Mouse (Mus musculus): ENCODE measurements at regions not wholly inside any gene's neighbourhood (a gene's known extent, or its start where the extent isn't known, plus 50 kb on each side); places are given as distances from the start of the nearest gene placed in this dataset.

DNA sequence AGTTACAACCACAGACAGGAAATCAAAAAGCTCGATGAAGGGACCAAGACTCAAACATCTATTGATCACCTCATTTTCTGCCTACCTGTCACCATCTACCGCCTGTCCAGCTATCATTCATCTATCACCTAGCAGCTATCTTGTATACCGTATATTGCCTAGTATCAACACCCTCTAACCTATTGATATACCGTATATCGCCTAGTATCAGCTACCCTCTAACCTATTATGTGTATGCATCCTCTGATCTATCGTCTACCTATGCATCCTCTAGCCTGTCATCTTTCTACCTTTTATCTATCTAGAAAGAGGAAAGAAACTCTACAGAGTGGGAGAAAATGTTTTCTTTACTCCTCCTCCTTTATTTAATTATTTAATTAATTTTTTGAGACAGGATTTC is 143.2 kb downstream of the Bmp7 start:
- Histone ChIP-seq H3K4me1 (replicated peaks; ENCODE audit: control insufficient read depth, insufficient read depth, low read length) (peaks cover 28% of the 10 kb centered on the region), H3K27ac (ENCODE audit: control insufficient read depth, insufficient read depth, low read length) (no peak overlapping the region), H3K27me3 (ENCODE audit: control insufficient read depth, insufficient read depth, low read length) (no peaks in the 10 kb centered on the region), H3K4me3 (ENCODE audit: control insufficient read depth, insufficient read depth, low read length) (no peak overlapping the region), H3K36me3 (ENCODE audit: control insufficient read depth, insufficient read depth, low read length) (no peaks in the 10 kb centered on the region)
- TF ChIP-seq POLR2A (IDR thresholded peaks at IDR 0.05; ENCODE audit: control insufficient read depth, extremely low read depth, insufficient read depth, low read length, poor library complexity) (no peak), CTCF (IDR thresholded peaks at IDR 0.05; ENCODE audit: borderline replicate concordance, control insufficient read depth, extremely low read depth, insufficient read depth, low read length, poor library complexity) (no peak)
- 49% methylated on average over 6 of the region's 6 CpGs for WGBS
- DNase-seq = no peak

DNA sequence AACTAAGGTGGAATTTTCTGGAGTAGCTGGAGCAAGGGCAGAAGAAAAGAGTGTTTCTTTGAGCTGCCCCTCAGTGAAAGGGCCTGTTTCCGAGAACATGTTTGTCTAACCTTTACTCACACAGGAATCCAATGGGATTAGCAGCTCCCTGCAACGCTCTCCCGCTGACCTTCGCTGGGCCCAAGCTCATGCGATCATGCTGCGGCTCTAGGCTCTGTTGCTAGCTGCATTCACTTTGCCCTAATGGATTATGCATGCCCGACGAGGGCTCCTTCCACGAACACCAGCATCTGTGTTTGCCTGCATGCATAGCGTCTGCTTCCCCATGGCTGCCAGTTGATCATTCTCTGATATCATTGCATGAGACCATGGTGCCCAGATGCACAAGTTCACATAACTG is 140.2 kb downstream of the Bmp7 start:
- DNase-seq = no peak
- H3K36me3 ChIP-seq (ENCODE audit: control insufficient read depth, insufficient read depth, low read length) = no peaks in the 10 kb centered on the region
- TF ChIP-seq CTCF (IDR thresholded peaks at IDR 0.05; ENCODE audit: borderline replicate concordance, control insufficient read depth, extremely low read depth, insufficient read depth, low read length, poor library complexity) (no peak), POLR2A (IDR thresholded peaks at IDR 0.05; ENCODE audit: control insufficient read depth, extremely low read depth, insufficient read depth, low read length, poor library complexity) (no peak)
- peaks cover 9% of the 10 kb centered on the region for H3K4me1 ChIP-seq (replicated peaks; ENCODE audit: control insufficient read depth, insufficient read depth, low read length)
- H3K27ac ChIP-seq (ENCODE audit: control insufficient read depth, insufficient read depth, low read length) = no peak overlapping the region
- H3K27me3 ChIP-seq (ENCODE audit: control insufficient read depth, insufficient read depth, low read length) = no peaks in the 10 kb centered on the region
- 98% methylated on average over 10 of the region's 10 CpGs for WGBS
- H3K4me3 ChIP-seq (ENCODE audit: control insufficient read depth, insufficient read depth, low read length) = no peak overlapping the region

DNA sequence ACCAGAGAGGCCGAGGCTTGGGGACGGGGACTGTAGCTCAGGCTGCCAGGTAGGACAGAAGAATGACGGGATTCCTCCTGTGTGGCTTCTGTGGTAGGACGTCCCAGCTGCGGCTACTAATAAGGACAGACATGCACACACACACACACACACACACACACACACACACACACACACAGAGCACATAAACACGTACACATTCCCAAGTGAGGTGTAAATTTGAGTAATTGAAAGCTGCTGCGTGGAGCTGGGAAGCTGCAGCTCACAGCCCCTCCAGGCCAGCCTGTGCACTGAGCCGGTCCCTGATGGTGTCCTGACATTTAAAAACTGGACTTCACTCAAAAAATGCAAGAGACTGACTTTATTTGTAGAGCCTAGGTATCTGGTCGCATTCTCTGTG is 139.3 kb downstream of the Bmp7 start:
- Histone ChIP-seq H3K4me3 (ENCODE audit: control insufficient read depth, insufficient read depth, low read length) (no peak overlapping the region), H3K4me1 (replicated peaks; ENCODE audit: control insufficient read depth, insufficient read depth, low read length) (peaks cover 2% of the 10 kb centered on the region; the same call in 1 of the 2 replicates), H3K27ac (ENCODE audit: control insufficient read depth, insufficient read depth, low read length) (no peak overlapping the region), H3K36me3 (ENCODE audit: control insufficient read depth, insufficient read depth, low read length) (no peaks in the 10 kb centered on the region), H3K27me3 (ENCODE audit: control insufficient read depth, insufficient read depth, low read length) (no peaks in the 10 kb centered on the region)
- no peak for DNase-seq
- TF ChIP-seq CTCF (IDR thresholded peaks at IDR 0.05; ENCODE audit: borderline replicate concordance, control insufficient read depth, extremely low read depth, insufficient read depth, low read length, poor library complexity) = no peak
- no peak for TF ChIP-seq POLR2A (IDR thresholded peaks at IDR 0.05; ENCODE audit: control insufficient read depth, extremely low read depth, insufficient read depth, low read length, poor library complexity)
- WGBS = 89% methylated on average over 9 of the region's 9 CpGs

DNA sequence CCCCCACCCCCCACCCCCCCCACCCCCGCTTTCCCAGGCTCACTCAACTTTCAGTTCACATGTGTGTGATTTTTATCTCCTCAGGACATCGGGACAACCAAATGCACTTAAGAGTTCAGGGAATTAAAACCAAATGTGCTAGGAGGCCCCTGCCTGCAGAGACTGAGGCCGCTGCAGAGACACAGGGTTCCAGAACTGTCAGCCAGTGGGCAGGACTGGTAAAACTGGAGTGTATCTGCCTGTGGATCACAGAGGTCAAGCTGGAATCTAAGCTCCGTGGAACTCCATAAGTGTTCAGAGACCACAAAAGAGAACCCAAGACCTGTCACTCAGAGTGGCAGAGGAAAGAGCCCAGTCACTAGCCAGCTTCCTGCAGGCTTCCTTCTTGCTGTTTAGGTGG is 138.3 kb downstream of the Bmp7 start:
- 36% methylated on average over 3 of the region's 4 CpGs for WGBS
- Histone ChIP-seq H3K27me3 (ENCODE audit: control insufficient read depth, insufficient read depth, low read length) (no peaks in the 10 kb centered on the region), H3K4me3 (ENCODE audit: control insufficient read depth, insufficient read depth, low read length) (no peak overlapping the region), H3K36me3 (ENCODE audit: control insufficient read depth, insufficient read depth, low read length) (no peaks in the 10 kb centered on the region), H3K4me1 (replicated peaks; ENCODE audit: control insufficient read depth, insufficient read depth, low read length) (peaks cover 2% of the 10 kb centered on the region; the same call in 1 of the 2 replicates), H3K27ac (ENCODE audit: control insufficient read depth, insufficient read depth, low read length) (no peak overlapping the region)
- DNase-seq = no peak
- no peak for TF ChIP-seq CTCF (IDR thresholded peaks at IDR 0.05; ENCODE audit: borderline replicate concordance, control insufficient read depth, extremely low read depth, insufficient read depth, low read length, poor library complexity)
- no peak for TF ChIP-seq POLR2A (IDR thresholded peaks at IDR 0.05; ENCODE audit: control insufficient read depth, extremely low read depth, insufficient read depth, low read length, poor library complexity)

DNA sequence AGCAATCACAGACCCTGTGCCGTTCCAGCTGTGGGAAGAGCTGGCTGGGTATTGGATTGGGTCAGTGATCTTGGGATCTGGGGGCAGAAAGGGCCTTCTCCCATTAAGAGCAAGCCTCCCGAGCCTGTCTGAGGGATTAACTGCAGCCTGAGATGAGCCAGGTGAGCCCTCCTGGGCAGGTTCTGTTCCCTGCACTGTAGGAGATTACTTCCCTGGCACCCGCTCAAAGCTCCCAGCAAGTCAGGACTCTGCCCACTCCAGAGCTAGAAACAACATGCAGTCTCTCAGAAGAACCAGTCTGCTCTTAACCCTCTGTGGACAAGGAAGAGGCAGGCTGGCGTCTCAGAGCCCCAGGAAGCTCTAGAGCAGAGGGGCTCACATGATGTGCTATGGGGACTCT is 132.7 kb downstream of the Bmp7 start:
- Histone ChIP-seq H3K4me3 (ENCODE audit: control insufficient read depth, insufficient read depth, low read length) (no peak overlapping the region), H3K4me1 (replicated peaks; ENCODE audit: control insufficient read depth, insufficient read depth, low read length) (peaks cover 2% of the 10 kb centered on the region; the same call in 1 of the 2 replicates), H3K27me3 (ENCODE audit: control insufficient read depth, insufficient read depth, low read length) (no peaks in the 10 kb centered on the region), H3K36me3 (ENCODE audit: control insufficient read depth, insufficient read depth, low read length) (no peaks in the 10 kb centered on the region), H3K27ac (ENCODE audit: control insufficient read depth, insufficient read depth, low read length) (no peak overlapping the region)
- no peak for TF ChIP-seq CTCF (IDR thresholded peaks at IDR 0.05; ENCODE audit: borderline replicate concordance, control insufficient read depth, extremely low read depth, insufficient read depth, low read length, poor library complexity)
- no peak for DNase-seq
- WGBS = 91% methylated on average over 4 of the region's 4 CpGs

DNA sequence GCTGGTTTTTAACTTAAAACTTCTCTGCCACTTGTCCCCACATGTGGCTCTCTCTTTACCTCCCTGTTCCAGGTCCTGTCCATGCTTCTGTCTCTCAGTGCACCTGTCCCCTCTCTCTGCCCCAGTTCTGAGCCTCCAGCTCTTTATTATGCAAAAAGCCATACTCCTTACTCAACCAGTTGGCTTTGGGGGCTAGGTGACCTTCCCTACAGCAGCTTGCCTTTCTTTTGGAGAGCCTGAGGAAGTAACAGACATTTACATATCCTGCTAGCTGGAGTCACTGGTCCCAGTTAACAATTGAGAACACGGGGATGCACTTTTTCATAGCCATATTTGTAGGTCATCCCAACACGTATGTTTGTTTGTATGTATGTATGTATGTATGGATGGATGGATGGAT is 130.8 kb downstream of the Bmp7 start:
- no peak overlapping the region for H3K27ac ChIP-seq (ENCODE audit: control insufficient read depth, insufficient read depth, low read length)
- H3K36me3 ChIP-seq (ENCODE audit: control insufficient read depth, insufficient read depth, low read length) = no peaks in the 10 kb centered on the region
- TF ChIP-seq CTCF (IDR thresholded peaks at IDR 0.05; ENCODE audit: borderline replicate concordance, control insufficient read depth, extremely low read depth, insufficient read depth, low read length, poor library complexity) (no peak), POLR2A (IDR thresholded peaks at IDR 0.05; ENCODE audit: control insufficient read depth, extremely low read depth, insufficient read depth, low read length, poor library complexity) (no peak)
- H3K4me1 ChIP-seq (replicated peaks; ENCODE audit: control insufficient read depth, insufficient read depth, low read length) = peaks cover 7% of the 10 kb centered on the region
- 91% methylated on average over 2 of the region's 2 CpGs for WGBS
- no peak for DNase-seq
- no peak overlapping the region for H3K4me3 ChIP-seq (ENCODE audit: control insufficient read depth, insufficient read depth, low read length)
- H3K27me3 ChIP-seq (ENCODE audit: control insufficient read depth, insufficient read depth, low read length) = no peaks in the 10 kb centered on the region

DNA sequence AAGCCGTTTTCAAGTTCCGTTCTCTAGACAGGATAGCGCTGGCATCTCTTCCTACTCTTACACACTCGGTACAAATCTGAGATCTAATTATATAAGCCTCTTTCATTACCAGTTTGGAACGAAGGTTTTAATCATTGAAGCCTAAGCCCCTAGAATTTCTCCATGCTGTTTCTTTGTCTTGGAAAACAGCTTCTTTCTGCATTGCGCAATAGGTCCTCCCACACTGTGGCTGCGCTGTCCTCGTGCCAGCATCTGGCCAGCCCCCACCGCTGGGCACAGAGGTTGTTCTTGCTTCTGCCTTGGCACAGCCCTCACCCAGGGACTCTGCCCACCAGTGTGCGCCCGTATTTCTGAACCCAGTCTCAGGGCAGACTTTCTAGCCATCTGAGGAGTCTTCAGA is 126.8 kb downstream of the Bmp7 start:
- Histone ChIP-seq H3K27ac (ENCODE audit: control insufficient read depth, insufficient read depth, low read length) (no peak overlapping the region), H3K36me3 (ENCODE audit: control insufficient read depth, insufficient read depth, low read length) (no peaks in the 10 kb centered on the region), H3K4me1 (replicated peaks; ENCODE audit: control insufficient read depth, insufficient read depth, low read length) (peaks cover 30% of the 10 kb centered on the region), H3K27me3 (ENCODE audit: control insufficient read depth, insufficient read depth, low read length) (no peaks in the 10 kb centered on the region), H3K4me3 (ENCODE audit: control insufficient read depth, insufficient read depth, low read length) (no peak overlapping the region)
- WGBS = 74% methylated on average over 11 of the region's 11 CpGs
- DNase-seq = no peak
- TF ChIP-seq CTCF (IDR thresholded peaks at IDR 0.05; ENCODE audit: borderline replicate concordance, control insufficient read depth, extremely low read depth, insufficient read depth, low read length, poor library complexity) (no peak), POLR2A (IDR thresholded peaks at IDR 0.05; ENCODE audit: control insufficient read depth, extremely low read depth, insufficient read depth, low read length, poor library complexity) (no peak)
